Mouse (Mus musculus) spleen, adult 2 months (tissue): ENCODE results near the gene Ecpas.

Experiments
- CTCF ChIP-seq: fragments of 200-500 bp; IDR thresholded peaks from 2 replicates; pipeline ENCODE4 v1.5.1; 2011; ENCODE audit warnings: mild to moderate bottlenecking, inconsistent platforms; ENCODE audit not compliant: insufficient read depth, insufficient read length, insufficient replicate concordance; ENCODE audit errors: extremely low read depth
- POLR2A ChIP-seq: fragments of 200-500 bp; IDR thresholded peaks from 2 replicates; pipeline ENCODE4 v1.6.1; 2011; ENCODE audit warnings: low read depth, low read length, inconsistent platforms

GRCm38 (mm10) chr4:58943420-58944205, 31.1 kb upstream of the Ecpas start, which contains the start of gene Zkscan16:
- no peak for TF ChIP-seq POLR2A
- no peak for TF ChIP-seq CTCF
